Mouse (Mus musculus): ENCODE results near the gene Liph. TPM values are rescaled to one million over a fixed set of nuclear protein-coding genes. Genes with fewer than 3 reads are reported as not detected.
A peak's percentile ranks its signal among the peaks of the same experiment; 100 is the strongest.

Gene Liph
- 0.18 and 0.27 TPM in 2 replicates for polyA plus RNA-seq (2016; fragmentation: Nextera tagmentation; extraction: Ambion mirVana)

GRCm38 (mm10) chr16:21995304-21995703 lies at the start of gene Liph:
Gene Liph (minus strand): TSS chr16:21995663.
- Histone ChIP-seq H3K4me3 (peak within 1 kb of the TSS; percentile 25; the same call in 1 of the 2 replicates), H3K9me3 (replicated peaks) (no peaks in the 10 kb centered on the region), H3K36me3 (no peaks in the 10 kb centered on the region), H3K9ac (no peak within 1 kb of the TSS; the same call in 1 of the 2 replicates), H3K4me2 (peak within 1 kb of the TSS; percentile 64), H3K27ac (ENCODE audit: poor library complexity, severe bottlenecking) (no peak within 1 kb of the TSS), H3K4me1 (replicated peaks) (peaks cover 10% of the 10 kb centered on the region), H3K27me3 (replicated peaks) (no peaks in the 10 kb centered on the region)
- 13% methylated on average over 16 of the region's 16 CpGs for WGBS
- no peak for ATAC-seq (ENCODE audit: insufficient number of reproducible peaks, low FRiP score)

- Histone ChIP-seq H3K4me2 (no peak overlapping the region), H3K27me3 (replicated peaks) (no peaks in the 10 kb centered on the region), H3K4me1 (replicated peaks) (no peaks in the 10 kb centered on the region), H3K36me3 (peaks cover 79% of the 10 kb centered on the region), H3K9me3 (replicated peaks) (no peaks in the 10 kb centered on the region), H3K27ac (ENCODE audit: poor library complexity, severe bottlenecking) (no peak overlapping the region), H3K4me3 (no peak overlapping the region), H3K9ac (no peak overlapping the region)
- ATAC-seq (ENCODE audit: insufficient number of reproducible peaks, low FRiP score), result no peak
- WGBS, result 77% methylated on average over 4 of the region's 4 CpGs
Observed at GRCm38 (mm10) chr16:22043830-22044229, 48.4 kb upstream of the Liph start.

GRCm38 (mm10) chr16:22039978-22040377 lies 44.5 kb upstream of the Liph start:
- Histone ChIP-seq H3K36me3 (peaks cover 69% of the 10 kb centered on the region), H3K9ac (no peak overlapping the region), H3K4me3 (no peak overlapping the region), H3K4me2 (no peak overlapping the region), H3K9me3 (replicated peaks) (no peaks in the 10 kb centered on the region), H3K27me3 (replicated peaks) (no peaks in the 10 kb centered on the region), H3K27ac (ENCODE audit: poor library complexity, severe bottlenecking) (no peak overlapping the region), H3K4me1 (replicated peaks) (no peaks in the 10 kb centered on the region)
- 95% methylated on average over 1 of the region's 1 CpGs for WGBS
- no peak for ATAC-seq (ENCODE audit: insufficient number of reproducible peaks, low FRiP score)

GRCm38 (mm10) chr16:22038554-22038953 lies 43.1 kb upstream of the Liph start:
- Histone ChIP-seq H3K36me3 (peaks cover 56% of the 10 kb centered on the region), H3K4me2 (no peak overlapping the region), H3K4me1 (replicated peaks) (no peaks in the 10 kb centered on the region), H3K27me3 (replicated peaks) (no peaks in the 10 kb centered on the region), H3K4me3 (no peak overlapping the region), H3K27ac (ENCODE audit: poor library complexity, severe bottlenecking) (no peak overlapping the region), H3K9me3 (replicated peaks) (no peaks in the 10 kb centered on the region), H3K9ac (no peak overlapping the region)
- no peak for ATAC-seq (ENCODE audit: insufficient number of reproducible peaks, low FRiP score)
- WGBS, result 78% methylated on average over 10 of the region's 10 CpGs

GRCm38 (mm10) chr16:22027474-22027873 lies 32.0 kb upstream of the Liph start:
- Histone ChIP-seq H3K9ac (no peak overlapping the region), H3K9me3 (replicated peaks) (no peaks in the 10 kb centered on the region), H3K4me2 (no peak overlapping the region), H3K4me3 (no peak overlapping the region), H3K27me3 (replicated peaks) (no peaks in the 10 kb centered on the region), H3K4me1 (replicated peaks) (no peaks in the 10 kb centered on the region), H3K27ac (ENCODE audit: poor library complexity, severe bottlenecking) (no peak overlapping the region), H3K36me3 (peaks cover 85% of the 10 kb centered on the region)
- no peak for ATAC-seq (ENCODE audit: insufficient number of reproducible peaks, low FRiP score)
- 84% methylated on average over 5 of the region's 5 CpGs for WGBS

GRCm38 (mm10) chr16:22022122-22022521 lies 26.7 kb upstream of the Liph start:
- 97% methylated on average over 2 of the region's 2 CpGs for WGBS
- peaks cover 76% of the 10 kb centered on the region for H3K36me3 ChIP-seq

GRCm38 (mm10) chr16:22015569-22015968 lies 20.1 kb upstream of the Liph start:
- H3K4me2 ChIP-seq, result no peak overlapping the region
- H3K4me3 ChIP-seq, result no peak overlapping the region
- WGBS, result 77% methylated on average over 1 of the region's 1 CpGs
- no peaks in the 10 kb centered on the region for H3K9me3 ChIP-seq (replicated peaks)
- 0 out of 2 replicates have a peak, but pooled peaks cover 2% of the 10 kb centered on the region for H3K4me1 ChIP-seq (replicated peaks)
- H3K27ac ChIP-seq (ENCODE audit: poor library complexity, severe bottlenecking), result no peak overlapping the region
- H3K27me3 ChIP-seq (replicated peaks), result no peaks in the 10 kb centered on the region
- ATAC-seq (ENCODE audit: insufficient number of reproducible peaks, low FRiP score), result no peak
- no peak overlapping the region for H3K9ac ChIP-seq
- H3K36me3 ChIP-seq, result peaks cover 47% of the 10 kb centered on the region

More at GRCm38 (mm10) chr16:22022122-22022521, 26.7 kb upstream of the Liph start:
- no peak overlapping the region for H3K4me3 ChIP-seq
- no peaks in the 10 kb centered on the region for H3K27me3 ChIP-seq (replicated peaks)
- peaks cover 4% of the 10 kb centered on the region; the same call in 1 of the 2 replicates for H3K9me3 ChIP-seq (replicated peaks)
- ATAC-seq (ENCODE audit: insufficient number of reproducible peaks, low FRiP score), result no peak
- H3K4me1 ChIP-seq (replicated peaks), result no peaks in the 10 kb centered on the region
- no peak overlapping the region for H3K27ac ChIP-seq (ENCODE audit: poor library complexity, severe bottlenecking)
- no peak overlapping the region for H3K4me2 ChIP-seq
- H3K9ac ChIP-seq, result no peak overlapping the region

- peak overlapping the region; percentile 88 for H3K4me2 ChIP-seq
- H3K9me3 ChIP-seq (replicated peaks), result no peaks in the 10 kb centered on the region
- peaks cover 10% of the 10 kb centered on the region for H3K4me1 ChIP-seq (replicated peaks)
- under 1% methylated on average over 51 of the region's 51 CpGs for WGBS
- peak overlapping the region; percentile 89 for H3K9ac ChIP-seq
- H3K27ac ChIP-seq (ENCODE audit: poor library complexity, severe bottlenecking), result peak overlapping the region; percentile 69
- no peaks in the 10 kb centered on the region for H3K27me3 ChIP-seq (replicated peaks)
- peak overlapping the region; percentile 87 for H3K4me3 ChIP-seq
- ATAC-seq (ENCODE audit: insufficient number of reproducible peaks, low FRiP score), result peak; percentile 79
- H3K36me3 ChIP-seq, result no peaks in the 10 kb centered on the region
Observed at GRCm38 (mm10) chr16:22009596-22009995, 14.1 kb upstream of the Liph start.

- Histone ChIP-seq H3K9ac (peak within 1 kb of the TSS; percentile 89), H3K9me3 (replicated peaks) (no peaks in the 10 kb centered on the region), H3K27me3 (replicated peaks) (no peaks in the 10 kb centered on the region), H3K27ac (ENCODE audit: poor library complexity, severe bottlenecking) (peak within 1 kb of the TSS; percentile 69), H3K4me3 (peak within 1 kb of the TSS; percentile 87), H3K36me3 (no peaks in the 10 kb centered on the region), H3K4me2 (peak within 1 kb of the TSS; percentile 88), H3K4me1 (replicated peaks) (peaks cover 10% of the 10 kb centered on the region)
- ATAC-seq (ENCODE audit: insufficient number of reproducible peaks, low FRiP score), result peak; percentile 99
- WGBS, result under 1% methylated on average over 45 of the region's 45 CpGs
Observed at GRCm38 (mm10) chr16:22009099-22009584, 13.7 kb upstream of the Liph start, which contains the start of gene Senp2. Gene Senp2 (plus strand): TSS chr16:22009484.

GRCm38 (mm10) chr16:22001606-22002005 lies 6.1 kb upstream of the Liph start:
- Histone ChIP-seq H3K4me3 (no peak overlapping the region), H3K9ac (no peak overlapping the region), H3K9me3 (replicated peaks) (no peaks in the 10 kb centered on the region), H3K27ac (ENCODE audit: poor library complexity, severe bottlenecking) (no peak overlapping the region), H3K4me1 (replicated peaks) (peaks cover 8% of the 10 kb centered on the region), H3K36me3 (no peaks in the 10 kb centered on the region), H3K27me3 (replicated peaks) (no peaks in the 10 kb centered on the region), H3K4me2 (no peak overlapping the region)
- no peak for ATAC-seq (ENCODE audit: insufficient number of reproducible peaks, low FRiP score)
- WGBS, result 65% methylated on average over 3 of the region's 3 CpGs

- Histone ChIP-seq H3K36me3 (no peaks in the 10 kb centered on the region), H3K9ac (no peak overlapping the region), H3K4me3 (no peak overlapping the region), H3K27ac (ENCODE audit: poor library complexity, severe bottlenecking) (no peak overlapping the region), H3K27me3 (replicated peaks) (no peaks in the 10 kb centered on the region), H3K4me2 (no peak overlapping the region), H3K4me1 (replicated peaks) (peaks cover 10% of the 10 kb centered on the region), H3K9me3 (replicated peaks) (no peaks in the 10 kb centered on the region)
- 49% methylated on average over 4 of the region's 4 CpGs for WGBS
- no peak for ATAC-seq (ENCODE audit: insufficient number of reproducible peaks, low FRiP score)
Observed at GRCm38 (mm10) chr16:22001172-22001571, 5.7 kb upstream of the Liph start.

Measured in heart, embryonic 12.5 days (tissue).